Mouse (Mus musculus) CH12.LX (cell line): ENCODE measurements at regions not wholly inside any gene's neighbourhood (a gene's known extent, or its start where the extent isn't known, plus 50 kb on each side); places are given as distances from the start of the nearest gene placed in this dataset.

Experiments used
- CTCF ChIP-seq, 2 experiments: IDR thresholded peaks in 1 of 2; conservative IDR thresholded peaks in 1 of 2; 2 replicates each; pipeline ENCODE4 v1.5.1; 2011 to 2012; ENCODE audit warnings: low read depth in 2 of 2, low read length in 2 of 2, improper control_type of control experiment in 1 of 2, inconsistent platforms in 1 of 2, mild to moderate bottlenecking in 1 of 2, moderate library complexity in 1 of 2
- MAX ChIP-seq: IDR thresholded peaks from 2 replicates; pipeline ENCODE4 v1.6.1; 2011; ENCODE audit warnings: low read length, improper control_type of control experiment
- MAZ ChIP-seq: IDR thresholded peaks from 2 replicates; pipeline ENCODE4 v1.6.1; 2012; ENCODE audit warnings: low read depth, mild to moderate bottlenecking, inconsistent platforms, low read length, improper control_type of control experiment, moderate library complexity
- NRF1 ChIP-seq: IDR thresholded peaks from 2 replicates; pipeline ENCODE4 v1.6.1; 2014; ENCODE audit warnings: low read depth, mild to moderate bottlenecking, inconsistent platforms, low read length, improper control_type of control experiment, moderate library complexity

- TF ChIP-seq MAX (no peak), CTCF (conservative IDR thresholded peaks at IDR 0.05 in 1 of 2, IDR thresholded peaks at IDR 0.05 in 1 of 2; ENCODE audit: low read depth in 2 of 2, low read length in 2 of 2) (no peak), MAZ (no peak), NRF1 (no peak)
Observed at GRCm38 (mm10) chrX:14353366-14353765, 142.4 kb downstream of the H2al1n start.
